Mouse (Mus musculus) ES-Bruce4 (cell line): ENCODE results near the gene Npw. TPM values are rescaled to one million over a fixed set of nuclear protein-coding genes. Genes with fewer than 3 reads are reported as not detected.

ENCODE experiments used
- H3K27ac ChIP-seq: 2 replicates; pipeline ENCODE4 v1.5.1; 2012; ENCODE audit warnings: low read length, inconsistent platforms; ENCODE audit not compliant: insufficient read depth
- H3K27me3 ChIP-seq: 2 replicates; pipeline ENCODE4 v1.6.1; 2012; ENCODE audit warnings: mild to moderate bottlenecking, low read length, inconsistent platforms; ENCODE audit not compliant: control insufficient read depth, poor library complexity, insufficient read depth, severe bottlenecking
- H3K36me3 ChIP-seq: 2 replicates; pipeline ENCODE4 v1.6.1; 2012; ENCODE audit warnings: inconsistent platforms, mild to moderate bottlenecking, low read length, moderate library complexity; ENCODE audit not compliant: control insufficient read depth, poor library complexity, insufficient read depth, severe bottlenecking
- H3K4me1 ChIP-seq: one replicate; pipeline ENCODE4 v1.8.1; 2011; ENCODE audit warnings: low read length; ENCODE audit not compliant: control insufficient read depth, insufficient read depth
- H3K4me3 ChIP-seq: 2 replicates; pipeline ENCODE4 v1.5.1; 2011; ENCODE audit warnings: low read depth, mild to moderate bottlenecking, low read length
- H3K9ac ChIP-seq: 2 replicates; pipeline ENCODE4 v1.6.1; 2012; ENCODE audit warnings: low read depth, mild to moderate bottlenecking, inconsistent platforms; ENCODE audit not compliant: poor library complexity, severe bottlenecking
- H3K9me3 ChIP-seq: replicated peaks from 2 replicates; pipeline ENCODE4 v1.6.1; 2012; ENCODE audit warnings: mild to moderate bottlenecking, low read length, inconsistent platforms; ENCODE audit not compliant: control insufficient read depth, poor library complexity, insufficient read depth, severe bottlenecking
- CTCF ChIP-seq: IDR thresholded peaks from one replicate; pipeline ENCODE4 v1.8.1; 2011; ENCODE audit warnings: low read depth, low read length
- EP300 ChIP-seq: IDR thresholded peaks from 2 replicates; pipeline ENCODE4 v1.6.1; 2011; ENCODE audit warnings: low read depth, low read length; ENCODE audit not compliant: insufficient read depth
- POLR2A ChIP-seq: IDR thresholded peaks from one replicate; pipeline ENCODE4 v1.8.1; 2011; ENCODE audit warnings: low read length; ENCODE audit not compliant: insufficient read depth
- polyA plus RNA-seq: library from polyadenylated mRNA; stranded (reverse); fragments of >200 nt; gene quantifications from 2 replicates; pipeline ENCODE4 v1.2.4, GENCODE M21; 2011; ENCODE audit warnings: low read depth; ENCODE audit not compliant: missing spikeins, insufficient read depth, insufficient read length

Gene Npw
- polyA plus RNA-seq, 1 experiment = 1.6 TPM

DNA sequence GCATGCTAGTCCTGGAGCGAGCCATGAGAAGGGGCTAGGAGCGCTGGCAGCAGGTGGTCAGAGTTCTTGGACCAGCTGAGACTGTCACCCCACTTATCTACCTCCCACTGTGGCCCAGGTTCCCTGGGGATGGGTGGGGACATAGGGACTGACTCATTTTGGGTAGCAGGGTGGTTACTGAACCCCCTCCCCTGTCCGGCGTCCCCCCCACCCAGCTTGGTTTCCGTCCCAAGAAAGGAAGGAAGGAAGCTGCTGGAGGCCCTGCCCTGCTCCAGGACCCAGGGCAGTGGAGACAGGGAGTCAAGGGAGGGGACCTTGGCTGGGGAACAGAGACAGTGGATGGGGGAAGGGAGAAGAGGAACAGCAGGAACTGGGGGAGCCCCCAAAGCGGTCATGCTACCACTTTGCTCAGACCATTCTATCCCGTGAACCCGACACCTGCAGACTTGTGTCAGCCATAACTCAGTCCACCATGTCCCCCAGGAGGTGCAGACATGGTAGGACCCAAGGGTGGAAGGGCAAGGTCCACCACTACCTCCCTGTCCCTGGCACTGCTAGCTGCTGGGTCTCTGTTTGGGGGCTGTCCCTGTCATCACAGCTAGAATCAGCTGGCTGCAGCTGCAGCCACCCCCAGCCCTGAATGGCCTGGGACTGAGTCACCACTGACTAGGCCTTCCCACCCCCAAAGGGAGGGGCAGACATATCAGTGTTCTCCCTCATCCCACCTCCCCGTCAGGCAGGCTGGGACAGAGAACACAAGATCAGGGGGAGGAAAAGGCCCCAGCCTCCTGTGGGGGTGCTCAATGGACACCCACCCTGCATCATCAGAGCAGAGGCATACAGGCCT is 13.2 kb downstream of the Npw start:
- no peak overlapping the region for H3K9ac ChIP-seq

DNA sequence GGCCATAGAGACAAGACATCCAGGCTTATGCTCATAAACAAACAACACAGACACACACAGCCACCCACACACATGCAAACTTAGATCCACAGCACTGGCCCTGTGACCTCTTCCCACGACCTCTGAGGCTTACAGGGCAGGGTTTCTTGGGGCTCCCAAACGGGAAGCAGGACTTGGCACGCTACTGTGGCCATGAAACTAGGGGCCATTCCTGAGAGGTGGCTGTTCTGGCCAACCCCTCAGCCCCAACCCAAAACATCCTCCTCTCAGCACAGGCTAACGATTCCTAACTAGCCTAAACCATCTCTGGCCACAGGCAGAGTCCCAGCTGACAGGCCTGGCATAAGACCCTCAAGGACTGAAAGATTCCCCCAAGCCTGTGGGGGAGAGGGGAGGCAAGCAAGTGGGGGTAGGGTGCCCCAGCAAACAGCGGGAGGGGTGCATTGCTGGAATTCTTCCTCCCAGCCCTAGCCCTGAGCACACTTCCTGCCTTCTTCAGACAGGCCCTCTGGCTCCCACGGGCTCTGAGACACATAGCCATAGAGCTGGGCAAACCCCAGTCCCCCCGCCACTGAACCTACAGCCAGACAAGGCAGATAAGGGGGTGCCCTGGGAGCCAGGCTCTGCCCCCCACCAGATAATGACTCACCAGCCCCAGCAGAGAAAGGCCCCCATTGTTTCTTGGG is 14.1 kb downstream of the Npw start:
- no peak for TF ChIP-seq POLR2A
- no peak for TF ChIP-seq EP300
- no peak for TF ChIP-seq CTCF
- H3K4me3 ChIP-seq = no peak overlapping the region

More for the DNA sequence above, 13.2 kb downstream of the Npw start:
- Histone ChIP-seq H3K27me3 (no peaks in the 10 kb centered on the region), H3K4me3 (no peak overlapping the region), H3K36me3 (no peaks in the 10 kb centered on the region), H3K27ac (0 out of 2 replicates have a peak overlapping the region, but pooled peaks have one; percentile 12), H3K9me3 (no peaks in the 10 kb centered on the region), H3K4me1 (peaks cover 10% of the 10 kb centered on the region)
- no peak for TF ChIP-seq POLR2A
- TF ChIP-seq CTCF = no peak
- no peak for TF ChIP-seq EP300

DNA sequence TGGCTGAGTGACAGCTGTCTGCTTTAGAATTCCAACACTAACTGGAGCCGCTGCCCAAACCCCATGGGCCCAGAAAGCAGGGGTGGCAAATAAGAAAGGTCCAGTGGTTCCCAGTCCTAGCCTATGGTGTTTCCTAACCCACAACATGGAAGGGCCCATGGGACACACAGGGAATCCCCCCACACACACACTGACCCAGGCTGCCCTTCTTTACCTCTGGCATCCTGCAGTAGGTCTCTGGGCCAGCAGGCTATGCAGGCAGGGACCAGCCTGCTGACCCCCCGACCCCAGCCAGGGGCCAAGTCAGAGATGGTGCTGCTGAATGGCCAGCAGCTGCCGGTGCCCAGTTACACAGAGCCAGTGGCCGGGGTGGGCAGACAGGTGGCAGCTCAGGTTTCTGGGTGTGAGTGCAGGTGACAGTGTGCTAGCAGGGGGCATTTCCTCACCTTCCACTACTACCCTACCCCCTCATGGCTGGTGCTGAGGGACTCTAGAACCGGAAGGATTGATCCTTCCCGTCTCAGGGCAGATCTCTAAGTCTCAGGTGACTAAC is 15.4 kb downstream of the Npw start:
- no peak overlapping the region for H3K4me3 ChIP-seq
- H3K36me3 ChIP-seq = no peaks in the 10 kb centered on the region
- H3K27me3 ChIP-seq = no peaks in the 10 kb centered on the region
- peaks cover 10% of the 10 kb centered on the region for H3K4me1 ChIP-seq
- no peak for TF ChIP-seq EP300
- TF ChIP-seq POLR2A = no peak
- TF ChIP-seq CTCF = no peak
- H3K27ac ChIP-seq = no peak overlapping the region
- no peak overlapping the region for H3K9ac ChIP-seq
- no peaks in the 10 kb centered on the region for H3K9me3 ChIP-seq

More for the DNA sequence above, 14.1 kb downstream of the Npw start:
- H3K27me3 ChIP-seq = no peaks in the 10 kb centered on the region
- peaks cover 10% of the 10 kb centered on the region for H3K4me1 ChIP-seq
- H3K9me3 ChIP-seq = no peaks in the 10 kb centered on the region
- no peak overlapping the region for H3K27ac ChIP-seq
- no peaks in the 10 kb centered on the region for H3K36me3 ChIP-seq
- H3K9ac ChIP-seq = no peak overlapping the region

DNA sequence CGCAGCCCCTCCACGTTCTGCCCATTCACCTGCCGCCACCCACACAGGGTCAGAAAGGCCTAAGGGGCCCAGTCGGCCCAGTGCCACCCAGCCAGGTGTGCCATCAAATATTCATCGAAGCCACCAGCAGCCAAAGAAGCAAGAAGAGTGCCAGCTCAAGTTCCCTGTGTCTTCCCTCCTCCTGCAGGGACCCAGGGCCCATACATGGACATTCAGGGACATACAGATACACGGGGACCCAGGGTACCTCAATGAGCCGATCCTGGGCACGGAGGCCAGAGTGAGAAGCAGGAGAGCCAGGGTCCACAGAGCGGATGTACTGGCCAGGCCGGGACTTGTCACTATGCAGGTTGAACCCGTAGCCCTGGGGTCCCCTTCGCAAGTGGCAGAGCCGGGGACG is 16.3 kb downstream of the Npw start:
- Histone ChIP-seq H3K36me3 (no peaks in the 10 kb centered on the region), H3K27ac (no peak overlapping the region)

DNA sequence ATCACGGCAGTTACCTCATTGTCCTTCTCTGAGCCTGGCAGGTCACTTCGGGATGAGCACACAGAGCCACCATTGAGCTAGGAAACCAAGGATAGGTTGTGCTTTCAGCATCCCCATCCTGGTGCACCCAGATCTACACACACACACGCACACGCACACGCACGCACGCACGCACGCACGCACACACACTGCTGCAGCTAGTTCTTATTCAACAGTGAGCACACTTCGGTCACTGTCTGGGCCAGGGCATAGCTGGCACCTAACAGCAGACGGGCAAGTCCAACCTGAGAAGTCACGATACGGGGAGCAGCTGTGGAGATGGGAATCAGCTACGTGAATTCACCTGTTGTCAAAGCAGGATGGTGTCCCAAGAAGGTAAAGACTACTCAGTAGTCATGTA is 17.7 kb downstream of the Npw start:
- Histone ChIP-seq H3K27ac (no peak overlapping the region), H3K36me3 (no peaks in the 10 kb centered on the region)

More for the DNA sequence above, 16.3 kb downstream of the Npw start:
- H3K27me3 ChIP-seq = no peaks in the 10 kb centered on the region
- peaks cover 10% of the 10 kb centered on the region for H3K4me1 ChIP-seq
- H3K9ac ChIP-seq = no peak overlapping the region
- TF ChIP-seq CTCF (no peak), POLR2A (no peak)
- no peaks in the 10 kb centered on the region for H3K9me3 ChIP-seq
- no peak overlapping the region for H3K4me3 ChIP-seq

DNA sequence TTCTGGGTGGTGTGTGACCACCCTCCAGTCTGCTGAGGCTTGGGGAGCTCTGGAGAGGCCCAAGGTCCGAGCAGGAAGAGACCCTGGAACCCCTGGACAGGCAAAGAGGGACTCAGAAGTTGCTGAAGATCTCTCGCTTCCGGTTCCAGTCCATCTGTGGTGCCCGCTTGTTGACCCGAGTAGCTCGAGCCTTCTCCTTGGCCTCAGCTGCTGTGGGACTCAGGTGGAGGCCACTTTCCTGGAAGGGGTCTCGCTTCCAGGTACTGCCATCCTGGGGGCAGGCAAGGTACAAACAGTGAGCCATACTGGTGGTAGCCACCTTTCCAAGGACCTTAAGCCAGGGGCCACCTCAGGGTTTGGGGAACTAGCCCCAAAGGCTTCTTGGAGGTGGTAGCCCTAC is 18.1 kb downstream of the Npw start:
- H3K9ac ChIP-seq = no peak overlapping the region
- H3K36me3 ChIP-seq = no peaks in the 10 kb centered on the region
- peaks cover 3% of the 10 kb centered on the region for H3K4me1 ChIP-seq
- H3K27me3 ChIP-seq = no peaks in the 10 kb centered on the region
- TF ChIP-seq CTCF (no peak), EP300 (no peak), POLR2A (no peak)
- no peak overlapping the region for H3K27ac ChIP-seq
- no peaks in the 10 kb centered on the region for H3K9me3 ChIP-seq
- H3K4me3 ChIP-seq = no peak overlapping the region

More for the DNA sequence above, 17.7 kb downstream of the Npw start:
- Histone ChIP-seq H3K4me3 (no peak overlapping the region), H3K9me3 (no peaks in the 10 kb centered on the region), H3K4me1 (peaks cover 7% of the 10 kb centered on the region), H3K27me3 (no peaks in the 10 kb centered on the region), H3K9ac (no peak overlapping the region)
- TF ChIP-seq CTCF (no peak), POLR2A (no peak)
